Mouse (Mus musculus): ENCODE data around the gene Plxna1.

Gene Plxna1

DNA sequence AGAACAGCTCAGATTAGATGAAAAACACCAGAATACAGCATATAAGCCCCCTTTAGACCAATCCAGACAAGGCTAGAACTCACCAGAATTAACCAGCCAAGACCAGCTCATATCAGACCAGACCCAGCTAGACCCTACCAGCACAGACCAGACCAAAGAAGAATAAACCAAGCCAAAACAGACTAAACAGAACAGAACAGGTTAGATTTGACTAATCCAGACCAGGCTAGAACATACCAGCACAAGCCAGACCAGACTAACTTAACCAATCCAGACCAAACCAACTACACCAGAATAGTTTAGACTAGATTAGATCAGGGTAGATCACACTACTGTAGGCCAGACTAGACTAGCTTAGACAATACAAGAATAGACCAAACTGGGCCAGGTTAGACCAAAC lies 77.3 kb downstream of the Plxna1 start:
- no peak for DNase-seq (ENCODE audit: low read depth, low spot score)

DNA sequence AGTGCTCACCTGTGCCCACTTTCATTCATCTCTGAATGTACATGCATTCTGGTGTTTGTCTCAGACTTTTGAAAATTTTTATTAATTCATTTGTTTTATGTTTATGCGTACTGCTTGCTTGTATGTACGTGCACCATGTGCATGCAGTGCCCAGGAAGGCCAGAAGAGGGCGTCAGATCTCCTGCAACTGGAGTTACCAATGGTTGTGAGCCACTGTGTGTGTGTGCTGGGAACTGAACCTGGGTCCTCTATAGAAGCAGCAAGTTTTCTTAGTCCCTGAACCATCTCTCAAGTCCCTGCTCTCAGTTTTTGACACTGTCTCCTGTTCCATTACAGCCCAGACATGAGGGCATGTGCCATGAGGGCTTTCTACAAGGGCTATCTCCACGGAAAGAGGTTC lies 79.3 kb downstream of the Plxna1 start:
- DNase-seq (ENCODE audit: low read depth, low spot score): no peak

DNA sequence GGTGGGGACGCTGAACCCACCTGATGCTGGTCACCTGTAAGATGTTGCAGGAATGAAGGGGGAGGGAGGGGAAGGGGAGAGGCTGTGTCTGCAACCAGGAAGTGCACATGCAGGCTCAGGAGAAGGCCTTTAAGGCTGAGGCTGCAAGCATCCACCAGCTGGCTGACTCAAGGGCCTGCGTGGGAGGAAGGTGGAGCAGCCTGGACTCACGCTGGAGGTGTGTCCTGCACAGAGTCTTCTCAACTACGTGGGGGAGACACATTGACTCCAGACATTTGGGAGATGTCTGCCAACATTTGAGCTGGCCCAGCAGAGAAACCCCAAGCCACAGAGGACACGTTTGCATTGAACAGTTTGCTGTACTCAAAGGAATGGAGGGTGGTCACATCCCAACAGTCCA lies 79.8 kb downstream of the Plxna1 start:
- peak; percentile 64 for DNase-seq (ENCODE audit: low read depth, low spot score)

DNA sequence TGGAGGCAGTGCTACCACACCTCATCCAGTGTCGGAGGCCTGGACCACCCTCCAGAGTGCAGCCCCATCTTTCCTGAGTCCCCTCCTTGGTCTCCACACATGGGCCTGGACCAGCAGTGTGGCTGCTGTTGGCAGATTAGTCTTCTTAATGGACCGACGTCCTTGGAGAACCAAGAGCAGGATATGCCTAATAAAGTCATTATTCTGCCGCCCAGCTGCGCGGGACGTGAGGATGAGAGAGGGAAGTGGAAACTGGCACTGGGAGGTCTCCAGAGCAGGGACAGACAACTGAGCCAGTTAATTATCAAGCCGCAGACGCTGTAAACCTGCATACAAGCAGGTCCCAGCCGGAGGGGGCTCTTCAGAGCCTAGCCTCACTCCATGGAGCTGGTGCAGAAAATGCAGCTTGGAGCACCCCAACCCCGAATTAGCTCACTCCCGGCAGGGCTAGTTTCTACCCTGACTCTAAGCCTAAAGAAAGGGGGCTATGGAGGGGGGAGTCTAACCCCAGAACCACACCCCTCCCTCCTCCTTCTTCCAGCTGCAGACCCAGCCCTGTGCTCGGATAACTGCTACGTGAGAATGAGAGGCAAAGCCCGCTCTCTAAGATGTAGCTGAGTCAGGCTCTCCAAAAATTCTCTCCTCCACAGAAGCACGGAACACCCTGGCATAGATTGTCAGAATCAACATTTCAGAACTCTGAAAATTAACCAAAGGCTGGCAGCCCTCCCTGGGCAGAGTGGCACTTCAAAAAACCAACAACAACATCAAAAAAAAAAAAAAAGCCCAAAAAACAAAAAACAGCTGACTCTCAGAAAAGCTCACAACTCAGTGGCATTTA lies 80.7 kb downstream of the Plxna1 start:
- DNase-seq (ENCODE audit: low read depth, low spot score): no peak

DNA sequence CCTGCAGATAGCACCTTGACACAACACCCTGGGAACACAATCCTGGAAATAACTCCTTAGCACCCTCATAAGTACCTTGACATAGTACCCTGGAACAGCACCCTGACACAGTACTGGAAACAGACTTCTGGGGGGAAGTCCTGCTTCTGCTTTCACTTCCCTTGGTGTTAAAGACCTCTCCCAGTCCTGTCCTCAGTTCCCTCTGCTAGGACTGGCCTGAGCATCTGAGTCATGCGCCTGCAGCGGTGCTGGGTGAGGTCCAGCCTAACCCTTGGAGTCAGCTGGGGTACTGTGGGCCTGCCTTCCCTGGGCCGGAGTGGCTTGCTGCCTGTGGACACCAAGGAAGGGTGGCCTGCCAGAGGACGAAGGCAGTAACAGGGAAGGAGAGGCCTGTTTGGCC lies 81.9 kb downstream of the Plxna1 start:
- DNase-seq (ENCODE audit: low read depth, low spot score): peak; percentile 71

DNA sequence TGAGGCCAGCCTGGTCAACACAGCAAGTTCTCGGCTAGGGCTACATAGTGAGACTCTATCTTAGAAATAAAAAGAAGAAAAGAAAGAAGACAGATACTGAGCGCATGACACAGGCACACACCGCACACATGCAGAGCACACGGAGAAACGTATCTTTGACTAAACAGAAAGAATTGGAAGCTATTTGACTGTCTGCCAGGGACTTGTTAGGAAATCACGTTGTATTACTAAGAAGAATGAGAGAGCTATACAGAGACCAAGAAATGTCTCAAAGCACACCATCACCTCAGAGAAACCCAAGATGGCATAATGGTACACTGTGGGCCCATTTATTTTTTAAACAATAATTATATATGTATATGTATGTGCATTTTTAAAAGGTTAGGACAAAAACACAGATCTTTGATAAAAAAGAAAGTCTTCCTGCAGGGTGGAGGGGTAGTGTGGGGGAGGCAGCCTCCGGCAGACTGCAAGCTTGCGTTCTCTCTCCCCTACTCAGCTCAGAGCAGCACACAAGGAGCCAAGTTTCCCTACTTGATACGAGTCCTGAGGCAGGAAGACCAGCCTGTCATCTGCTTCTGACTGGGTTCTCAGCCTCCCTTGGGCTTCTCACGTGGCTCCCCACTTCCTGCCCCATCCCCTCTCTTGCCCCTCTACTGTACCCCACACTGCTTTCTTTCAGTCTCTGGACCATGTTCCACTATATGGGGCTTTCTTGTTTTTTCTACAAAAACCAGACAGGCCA lies 90.5 kb downstream of the Plxna1 start:
- no peak for DNase-seq (ENCODE audit: low read depth, low spot score)

DNA sequence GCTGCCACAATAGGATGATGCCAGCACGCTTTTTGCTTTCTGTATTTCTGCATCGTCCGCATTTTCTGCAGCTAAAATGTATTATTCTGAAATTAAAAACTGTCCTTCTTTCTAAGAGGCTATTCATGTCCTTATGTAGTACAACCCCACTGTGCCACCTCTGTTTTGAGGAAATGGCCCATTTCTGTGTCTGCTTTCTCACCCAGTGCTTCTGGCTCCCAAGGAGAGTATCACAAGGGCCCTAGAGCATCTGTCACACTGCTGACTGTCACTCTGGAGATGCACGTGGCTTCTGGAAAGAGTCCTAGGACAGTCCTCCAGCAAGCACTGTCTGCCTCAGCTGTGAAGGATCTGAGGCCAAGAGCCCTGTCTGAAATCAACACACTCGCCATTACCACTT lies 95.2 kb downstream of the Plxna1 start:
- DNase-seq (ENCODE audit: low read depth, low spot score): no peak
